Mouse (Mus musculus) lung, postnatal 0 days (tissue): ENCODE results near the gene Ahdc1.

Experiments
- CTCF ChIP-seq: IDR thresholded peaks from 2 replicates; pipeline ENCODE4 v1.5.1; 2016; ENCODE audit warnings: antibody characterized with exemption, mild to moderate bottlenecking
- EP300 ChIP-seq: IDR thresholded peaks from 2 replicates; pipeline ENCODE4 v1.6.1; 2016; ENCODE audit warnings: antibody characterized with exemption, mild to moderate bottlenecking, control low read depth

DNA sequence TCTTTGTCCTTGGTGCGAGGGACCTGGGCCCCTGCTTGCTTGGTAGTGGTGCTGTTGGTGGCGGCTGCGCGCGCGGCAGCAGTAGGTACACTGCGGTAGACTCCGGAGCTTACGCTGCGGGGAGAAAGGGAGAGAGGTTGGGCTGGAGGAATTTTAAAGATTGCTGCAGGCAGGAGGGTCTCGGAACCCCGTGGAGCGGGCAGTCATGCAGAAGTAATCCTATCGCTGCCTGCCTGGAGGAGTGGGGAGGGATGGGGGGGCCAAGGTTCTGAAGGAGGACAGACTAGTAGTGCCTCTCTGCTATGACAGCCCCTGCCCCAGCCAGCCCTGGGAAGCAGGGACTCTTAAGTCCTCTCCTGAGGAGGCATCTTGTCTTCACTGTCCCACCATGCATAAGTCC is 11.2 kb downstream of the Ahdc1 start:
- TF ChIP-seq EP300 = no peak
- TF ChIP-seq CTCF = no peak
